24 mouse cellular contexts compared by ENCODE assay signal in the genomic region with DNA sequence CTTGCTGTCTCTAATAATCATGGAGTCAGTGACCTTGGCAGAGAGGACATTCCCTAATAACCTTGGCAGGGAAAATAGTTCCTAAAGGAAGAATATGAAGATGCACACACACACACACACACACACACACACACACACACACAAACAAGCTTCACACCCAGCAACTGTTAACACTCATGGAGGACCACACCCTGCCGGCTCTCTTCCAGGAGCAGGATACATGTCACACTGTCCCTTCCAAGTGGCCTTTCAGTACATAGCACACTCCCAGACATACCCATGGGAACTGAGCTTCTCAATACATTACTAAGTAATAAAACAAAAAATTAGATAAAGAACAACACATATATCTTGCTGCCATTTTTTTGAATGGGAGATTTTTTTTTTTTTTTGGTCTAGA.
DNase-seq lines count a peak whose midpoint lies in the region; TF ChIP-seq lines count a peak whose summit lies in the region.
"Had no signal": no experiment of that assay in that cellular context is flagged by ENCODE, and none has a peak within 500 bp of the region (broad histone marks: within the 10 kb centered on the region; RNA-seq: fewer than 3 reads in every experiment).

No protein-coding gene starts in this region.

- H3K4me1 ChIP-seq in heart, adult 2 months (ENCODE audit: control insufficient read depth, insufficient read depth, low read length) = no peaks in the 10 kb centered on the region
- H3K4me1 ChIP-seq: embryonic facial prominence, embryonic 13.5 days; embryonic facial prominence, embryonic 15.5 days had no signal

- H3K79me2 ChIP-seq in heart, adult 2 months (replicated peaks; ENCODE audit: control insufficient read depth, insufficient read depth, low read length) = peaks cover 2% of the 10 kb centered on the region; the same call in 1 of the 2 replicates

- 0 out of 2 replicates have a peak, but pooled peaks have one; percentile 19 for TF ChIP-seq EP300 in heart, adult 2 months (IDR thresholded peaks at IDR 0.05; ENCODE audit: insufficient read depth, low read depth, low read length)

- H3K27me3 ChIP-seq in heart, adult 2 months (ENCODE audit: control insufficient read depth, insufficient read depth, low read length) = no peaks in the 10 kb centered on the region
- H3K27me3 ChIP-seq: CH12.LX, Patski had no signal

- intact Hi-C loops in gastrocnemius, adult 2 months (cut with DNase I) = loop anchor here (2.0 kb wide), 1 partner anchor 23 kb away; no protein-coding TSS in a partner anchor
- intact Hi-C loops in heart, adult 2 months (cut with DNase I) = no loop called here
- intact Hi-C loops in heart, postnatal 36 days (cut with DNase I) = no loop called here

- 37% methylated on average over 1 of the region's 1 CpGs for WGBS in heart, adult 2 months

- H3K36me3 ChIP-seq in heart, adult 2 months (ENCODE audit: control insufficient read depth, insufficient read depth, low read length) = no peaks in the 10 kb centered on the region; the same call in 1 of the 2 replicates
- H3K36me3 ChIP-seq: embryonic facial prominence, embryonic 13.5 days; embryonic facial prominence, embryonic 15.5 days; forebrain, embryonic 10.5 days; forebrain, embryonic 12.5 days; G1E had no signal

- H3K27ac ChIP-seq in gastrocnemius, adult 2 months = peak overlapping the region; percentile 46
- no peak overlapping the region for H3K27ac ChIP-seq in heart, adult 2 months
- H3K27ac ChIP-seq: embryonic facial prominence, embryonic 13.5 days; embryonic facial prominence, embryonic 15.5 days; forebrain, embryonic 10.5 days; forebrain, embryonic 12.5 days had no signal

- peak; percentile 43 for DNase-seq in gastrocnemius, adult 2 months
- no peak for DNase-seq in gastrocnemius, postnatal 10 days
- DNase-seq in heart, adult 2 months = no peak
- DNase-seq in heart, postnatal 36 days = no peak
- DNase-seq in spleen, postnatal 10 days (ENCODE audit: low spot score in 2 of 2) = no peak
- DNase-seq: adrenal gland, adult 8-10 months; adrenal gland, postnatal 14 days; adrenal gland, postnatal 36 days; B cell, adult 2 months; cerebellum, adult 11 months; cerebellum, adult 18-20 months; cerebellum, adult 8-10 months; cerebellum, adult 9-11 months; cerebellum, postnatal 14 days; cerebellum, postnatal 36 days; embryo, embryonic 11 days had no signal

- TF ChIP-seq CTCF in gastrocnemius, adult 2 months (IDR thresholded peaks at IDR 0.05) = no peak
- no peak for TF ChIP-seq CTCF in heart, adult 2 months (IDR thresholded peaks at IDR 0.05)

- no peak overlapping the region for H3K9ac ChIP-seq in heart, adult 2 months (ENCODE audit: low read depth, low read length)
- H3K9ac ChIP-seq: embryonic facial prominence, embryonic 13.5 days; embryonic facial prominence, embryonic 15.5 days; forebrain, embryonic 12.5 days had no signal

- TF ChIP-seq POLR2A in heart, adult 2 months (IDR thresholded peaks at IDR 0.05; ENCODE audit: insufficient read depth, low read depth, low read length) = no peak

- no peak overlapping the region for H3K4me3 ChIP-seq in gastrocnemius, adult 2 months
- no peak overlapping the region for H3K4me3 ChIP-seq in heart, adult 2 months
- H3K4me3 ChIP-seq: embryonic facial prominence, embryonic 13.5 days; embryonic facial prominence, embryonic 15.5 days; erythroblast, embryonic 14.5 days; forebrain, embryonic 10.5 days; forebrain, embryonic 12.5 days had no signal
